Mouse (Mus musculus) liver, adult 2 months (tissue): ENCODE data around the gene Clgn. TPM values are rescaled to one million over a fixed set of nuclear protein-coding genes. Genes with fewer than 3 reads are reported as not detected.
A peak's percentile ranks its signal among the peaks of the same experiment; 100 is the strongest.

Experiments used
- DNase-seq: peaks from one replicate; pipeline ENCODE4 v3.0.0-alpha.2; 2011; ENCODE audit warnings: low read depth, low spot score; ENCODE audit errors: extremely low read depth
- H3K27ac ChIP-seq: fragments of 200-500 bp; replicated peaks from 2 replicates; pipeline ENCODE4 v1.5.1; 2012; ENCODE audit warnings: low read depth, mild to moderate bottlenecking, control low read depth, inconsistent platforms, low read length; ENCODE audit not compliant: insufficient read depth
- H3K27me3 ChIP-seq: fragments of 200-500 bp; 2 replicates; pipeline ENCODE4 v1.6.1; 2012; ENCODE audit warnings: mild to moderate bottlenecking, moderate library complexity, low read length, inconsistent platforms; ENCODE audit not compliant: control insufficient read depth, insufficient read depth
- H3K36me3 ChIP-seq: fragments of 200-500 bp; 2 replicates; pipeline ENCODE4 v1.6.1; 2012; ENCODE audit warnings: low read length, inconsistent platforms; ENCODE audit not compliant: control insufficient read depth, insufficient read depth
- H3K4me1 ChIP-seq: fragments of 200-500 bp; 2 replicates; pipeline ENCODE4 v1.6.1; 2011; ENCODE audit warnings: low read length; ENCODE audit not compliant: control insufficient read depth, insufficient read depth
- H3K4me3 ChIP-seq: fragments of 200-500 bp; 2 replicates; pipeline ENCODE4 v1.5.1; 2011; ENCODE audit warnings: low read depth, mild to moderate bottlenecking, control low read depth, low read length, moderate library complexity; ENCODE audit not compliant: insufficient read depth
- H3K79me2 ChIP-seq: fragments of 200-500 bp; 2 replicates; pipeline ENCODE4 v1.6.1; 2012; ENCODE audit warnings: inconsistent platforms, mild to moderate bottlenecking, low read length, moderate library complexity; ENCODE audit not compliant: control insufficient read depth, insufficient read depth
- H3K9ac ChIP-seq: fragments of 200-500 bp; 2 replicates; pipeline ENCODE4 v1.6.1; 2012; ENCODE audit warnings: low read depth, mild to moderate bottlenecking, control low read depth, inconsistent platforms, low read length
- CTCF ChIP-seq: fragments of 200-500 bp; IDR thresholded peaks from 2 replicates; pipeline ENCODE4 v1.5.1; 2011; ENCODE audit warnings: low read depth, low read length, control low read depth
- POLR2A ChIP-seq: fragments of 200-500 bp; IDR thresholded peaks from 2 replicates; pipeline ENCODE4 v1.6.1; 2011; ENCODE audit warnings: low read length, control low read depth; ENCODE audit not compliant: insufficient read depth; ENCODE audit errors: extremely low read depth
- WGBS: fragments of 180-500 bp; shearing (Covaris S2); methylation state at CpG from one replicate; pipeline ENCODE4 v1.1.7; 2018; 5-methylcytosine and 5-hydroxymethylcytosine counted together
- polyA plus RNA-seq: library from polyadenylated mRNA; depleted of rRNA; stranded (reverse); fragments of >200 nt; gene quantifications from 2 replicates; pipeline ENCODE4 v1.2.3, GENCODE M21; 2012
- total RNA-seq: library from RNA; depleted of rRNA; stranded (reverse); fragments of >200 nt; gene quantifications from 2 replicates; pipeline ENCODE4 v1.2.3, GENCODE M21; 2014

The Clgn gene
- total and polyA plus RNA-seq, 2 experiments = not detected

DNA sequence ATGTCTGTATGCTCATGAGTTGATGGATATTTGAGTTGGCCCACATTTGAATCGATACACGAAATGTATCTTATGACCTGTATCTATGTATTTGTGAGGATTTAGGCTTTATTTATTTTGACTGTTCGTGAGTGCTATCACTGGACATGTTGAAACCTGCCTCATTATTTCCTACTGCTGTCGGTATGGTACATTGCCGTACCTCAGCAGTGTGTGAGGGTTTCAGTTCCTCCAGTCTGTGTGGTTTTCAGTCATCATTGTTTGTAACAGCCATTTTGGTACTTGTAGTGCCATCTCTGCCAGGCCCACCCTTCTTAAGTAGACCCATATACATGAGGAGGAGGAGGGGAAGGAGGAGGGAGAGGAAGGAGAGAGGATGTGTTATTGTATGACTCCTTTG, 4.7 kb downstream of the Clgn start:
- Histone ChIP-seq H3K4me3 (no peak overlapping the region), H3K27me3 (peaks cover 8% of the 10 kb centered on the region; the same call in 1 of the 2 replicates), H3K36me3 (no peaks in the 10 kb centered on the region), H3K79me2 (no peaks in the 10 kb centered on the region), H3K4me1 (no peaks in the 10 kb centered on the region), H3K9ac (no peak overlapping the region), H3K27ac (no peak overlapping the region)
- 88% methylated on average over 5 of the region's 5 CpGs for WGBS
- DNase-seq = no peak
- TF ChIP-seq POLR2A (no peak), CTCF (no peak)

DNA sequence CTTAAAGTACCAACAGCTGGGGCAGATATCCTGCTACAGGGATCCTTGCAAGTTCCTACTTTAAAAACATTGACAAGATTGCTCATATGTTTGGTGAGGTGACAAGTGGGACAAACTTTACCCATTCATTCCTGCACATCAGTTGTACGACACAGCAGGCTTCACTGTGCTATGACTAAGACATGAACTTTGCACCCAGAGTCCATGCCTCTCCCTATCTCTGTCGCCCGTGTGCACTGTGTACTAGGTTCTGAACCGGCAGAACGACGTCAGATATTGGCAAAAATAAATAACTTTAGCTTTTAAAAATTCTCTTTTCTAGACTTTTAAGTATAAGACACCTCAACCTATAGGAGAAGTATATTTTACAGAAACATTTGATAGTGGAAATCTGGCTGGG, 7.0 kb downstream of the Clgn start:
- Histone ChIP-seq H3K4me3 (no peak overlapping the region), H3K79me2 (no peaks in the 10 kb centered on the region), H3K9ac (no peak overlapping the region), H3K36me3 (no peaks in the 10 kb centered on the region), H3K27ac (no peak overlapping the region), H3K27me3 (no peaks in the 10 kb centered on the region), H3K4me1 (no peaks in the 10 kb centered on the region)
- WGBS = 16% methylated on average over 6 of the region's 6 CpGs
- no peak for TF ChIP-seq CTCF
- no peak for TF ChIP-seq POLR2A
- DNase-seq = peak; percentile 18

DNA sequence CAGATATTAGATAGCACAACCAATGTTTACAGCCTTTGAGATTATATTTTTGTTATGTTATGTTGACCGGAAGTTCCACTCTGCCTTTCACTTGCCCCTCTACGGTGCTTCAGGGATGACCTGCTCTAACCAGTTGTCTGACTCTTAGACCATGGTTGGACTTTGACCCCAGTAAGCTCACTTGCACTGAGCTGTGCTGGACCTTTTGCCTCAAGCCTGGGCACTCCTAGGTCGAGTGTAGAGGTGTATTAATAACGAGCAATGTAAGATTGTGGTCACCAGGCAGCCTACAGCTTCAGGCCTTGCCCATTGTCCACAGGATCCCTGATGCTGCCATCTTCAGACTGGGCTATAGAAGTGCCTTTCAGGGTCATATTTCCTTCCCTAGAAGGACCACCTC, 8.1 kb downstream of the Clgn start:
- 61% methylated on average over 4 of the region's 4 CpGs for WGBS

DNA sequence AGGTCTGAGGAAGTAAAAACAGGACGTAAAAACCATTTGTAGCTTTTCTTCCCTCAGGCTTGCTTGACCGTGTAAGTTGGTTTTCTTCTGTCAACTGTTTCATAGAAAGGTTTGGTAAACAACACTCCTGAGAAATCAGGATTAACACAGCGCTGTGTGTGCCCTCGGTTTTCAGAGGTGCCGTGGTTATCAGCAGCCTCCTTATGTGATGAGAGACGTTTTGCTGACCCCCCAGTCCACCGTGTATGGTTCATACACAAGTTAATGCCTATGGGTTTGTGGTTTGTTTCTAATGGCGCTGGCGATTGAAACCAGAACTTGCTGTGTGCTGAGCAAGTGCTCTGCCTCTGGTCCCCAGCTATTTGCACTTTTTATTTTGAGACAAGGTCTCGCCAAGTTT, 15.9 kb downstream of the Clgn start:
- WGBS = 72% methylated on average over 10 of the region's 10 CpGs
- TF ChIP-seq CTCF (no peak), POLR2A (no peak)
- Histone ChIP-seq H3K4me1 (no peaks in the 10 kb centered on the region), H3K79me2 (no peaks in the 10 kb centered on the region), H3K4me3 (no peak overlapping the region), H3K36me3 (no peaks in the 10 kb centered on the region), H3K27ac (no peak overlapping the region), H3K9ac (no peak overlapping the region), H3K27me3 (no peaks in the 10 kb centered on the region)
- DNase-seq = no peak

More for the DNA sequence above, 8.1 kb downstream of the Clgn start:
- Histone ChIP-seq H3K79me2 (no peaks in the 10 kb centered on the region), H3K27me3 (no peaks in the 10 kb centered on the region), H3K27ac (no peak overlapping the region), H3K4me3 (no peak overlapping the region), H3K9ac (no peak overlapping the region), H3K36me3 (no peaks in the 10 kb centered on the region), H3K4me1 (no peaks in the 10 kb centered on the region)
- no peak for TF ChIP-seq POLR2A
- no peak for TF ChIP-seq CTCF
- no peak for DNase-seq

DNA sequence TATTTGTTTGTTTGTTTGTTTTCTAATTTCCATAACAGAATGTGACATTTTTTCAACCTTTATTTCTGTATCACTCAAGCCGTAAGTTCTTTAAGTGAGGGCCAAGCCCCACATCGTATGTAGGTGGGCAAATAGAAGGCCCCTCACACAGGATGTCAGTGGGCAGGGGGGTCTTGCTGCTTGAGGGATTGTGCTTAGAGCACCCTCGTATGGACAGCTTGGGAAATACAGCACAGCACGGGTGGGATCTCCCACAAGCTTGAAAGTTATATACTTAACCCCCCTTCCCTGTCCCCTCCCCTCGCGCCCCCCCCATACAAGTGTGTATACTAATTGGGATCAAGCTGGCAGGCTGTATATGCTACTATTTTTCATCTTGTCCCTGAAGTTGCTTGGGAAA, 17.2 kb downstream of the Clgn start:
- no peak overlapping the region for H3K4me3 ChIP-seq
- no peak overlapping the region for H3K9ac ChIP-seq
- no peaks in the 10 kb centered on the region for H3K36me3 ChIP-seq
- DNase-seq = no peak
- TF ChIP-seq CTCF (no peak), POLR2A (no peak)
- no peaks in the 10 kb centered on the region for H3K4me1 ChIP-seq
- no peaks in the 10 kb centered on the region for H3K27me3 ChIP-seq
- no peaks in the 10 kb centered on the region for H3K79me2 ChIP-seq
- 33% methylated on average over 6 of the region's 6 CpGs for WGBS
- H3K27ac ChIP-seq = no peak overlapping the region

DNA sequence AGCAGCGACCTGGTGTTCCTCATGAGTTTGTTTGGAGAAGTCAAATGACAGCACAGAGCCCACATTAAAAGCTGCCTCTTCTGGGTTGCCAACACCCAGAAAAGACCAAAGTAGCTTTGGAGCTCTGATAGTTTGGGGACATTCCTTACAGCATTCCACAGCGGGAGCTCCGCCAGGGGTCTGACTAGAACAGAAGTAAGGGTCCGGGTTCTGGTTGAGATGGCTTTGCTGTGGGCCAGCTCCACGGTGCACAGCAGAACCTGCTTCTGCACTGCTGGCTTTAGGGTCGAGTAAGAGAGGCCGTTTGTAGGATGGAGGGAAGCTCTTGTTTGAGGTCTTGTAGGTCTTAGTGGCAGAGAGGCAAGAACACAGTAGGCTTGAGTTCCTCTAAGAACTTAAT, 18.8 kb downstream of the Clgn start:
- H3K4me3 ChIP-seq = no peak overlapping the region
- DNase-seq = no peak
- no peak for TF ChIP-seq CTCF
- no peaks in the 10 kb centered on the region for H3K27me3 ChIP-seq
- H3K36me3 ChIP-seq = no peaks in the 10 kb centered on the region
- no peak overlapping the region for H3K9ac ChIP-seq
- 78% methylated on average over 7 of the region's 7 CpGs for WGBS
- H3K4me1 ChIP-seq = no peaks in the 10 kb centered on the region
- H3K79me2 ChIP-seq = no peaks in the 10 kb centered on the region
- H3K27ac ChIP-seq = no peak overlapping the region
